8 mouse cellular contexts compared by ENCODE assay signal in genomic region chr8:105289805-105290460, GRCm38 (mm10). TPM values are rescaled to one million over a fixed set of nuclear protein-coding genes. Genes with fewer than 3 reads are reported as not detected.
DNase-seq lines count a peak whose midpoint lies in the region; ATAC-seq lines count a peak whose summit lies in the region.

TSS of gene 4931428F04Rik (minus strand) at chr8:105289864.

- H3K9me3 ChIP-seq in embryonic facial prominence, embryonic 10.5 days, result no peaks in the 10 kb centered on the region
- no peaks in the 10 kb centered on the region for H3K9me3 ChIP-seq in hindbrain, embryonic 13.5 days
- H3K9me3 ChIP-seq in midbrain, embryonic 10.5 days (replicated peaks), result no peaks in the 10 kb centered on the region

- H3K4me1 ChIP-seq in embryonic facial prominence, embryonic 10.5 days, result peaks cover 31% of the 10 kb centered on the region
- peaks cover 57% of the 10 kb centered on the region for H3K4me1 ChIP-seq in hindbrain, embryonic 13.5 days (replicated peaks)
- peaks cover 47% of the 10 kb centered on the region for H3K4me1 ChIP-seq in midbrain, embryonic 10.5 days

- H3K27me3 ChIP-seq in embryonic facial prominence, embryonic 10.5 days (replicated peaks; ENCODE audit: low read depth, poor library complexity, severe bottlenecking), result peaks cover 51% of the 10 kb centered on the region
- H3K27me3 ChIP-seq in hindbrain, embryonic 13.5 days, result peaks cover 19% of the 10 kb centered on the region
- H3K27me3 ChIP-seq in midbrain, embryonic 10.5 days (ENCODE audit: low read depth, poor library complexity, severe bottlenecking), result peaks cover 42% of the 10 kb centered on the region

- intact Hi-C loops in left cerebral cortex, postnatal 4 days (cut with DNase I), result no loop called here

- peak within 1 kb of the TSS; percentile 82 for H3K4me2 ChIP-seq in hindbrain, embryonic 13.5 days

- peak within 1 kb of the TSS; percentile 77 for H3K9ac ChIP-seq in hindbrain, embryonic 13.5 days

- H3K36me3 ChIP-seq in embryonic facial prominence, embryonic 10.5 days (replicated peaks), result peaks cover 7% of the 10 kb centered on the region
- H3K36me3 ChIP-seq in hindbrain, embryonic 13.5 days, result peaks cover 11% of the 10 kb centered on the region
- H3K36me3 ChIP-seq in midbrain, embryonic 10.5 days, result peaks cover 9% of the 10 kb centered on the region

- peak within 1 kb of the TSS; percentile 69 for H3K4me3 ChIP-seq in embryonic facial prominence, embryonic 10.5 days
- H3K4me3 ChIP-seq in hindbrain, embryonic 13.5 days, result peak within 1 kb of the TSS; percentile 55
- H3K4me3 ChIP-seq in midbrain, embryonic 10.5 days, result peak within 1 kb of the TSS; percentile 63

- 2% methylated on average over 43 of the region's 43 CpGs for WGBS in embryonic facial prominence, embryonic 10.5 days
- 1% methylated on average over 43 of the region's 43 CpGs for WGBS in hindbrain, embryonic 13.5 days
- WGBS in midbrain, embryonic 10.5 days, result 3% methylated on average over 43 of the region's 43 CpGs

- H3K27ac ChIP-seq in embryonic facial prominence, embryonic 10.5 days (replicated peaks), result peak within 1 kb of the TSS; percentile 94
- H3K27ac ChIP-seq in hindbrain, embryonic 13.5 days, result peak within 1 kb of the TSS; percentile 95
- peak within 1 kb of the TSS; percentile 95 for H3K27ac ChIP-seq in midbrain, embryonic 10.5 days (replicated peaks)

- peak; percentile 64 for DNase-seq in adrenal gland, postnatal 10 days
- DNase-seq in adrenal gland, adult 18-20 months (ENCODE audit: low spot score in 2 of 2), result no peak
- peak; percentile 33 for DNase-seq in NIH3T3 (ENCODE audit: low read depth)
- DNase-seq in embryonic facial prominence, embryonic 10.5 days (ENCODE audit: low spot score), result peak; percentile 71
- DNase-seq in left cerebral cortex, postnatal 4 days, result peak; percentile 73
- DNase-seq in midbrain, embryonic 10.5 days (ENCODE audit: low spot score), result peak; percentile 74
- DNase-seq in testis, postnatal 10 days (ENCODE audit: low spot score), result peak; percentile 75

- ATAC-seq in hindbrain, embryonic 13.5 days (ENCODE audit: low FRiP score), result peak; percentile 54

RNA-seq across cellular contexts. Expression of gene 4931428F04Rik, which starts in this region (rescaled TPM):
- 1 to 10 TPM; 4.8 to 6.9 TPM for total RNA-seq in adrenal gland, postnatal 10 days (2021)
- 1 to 10 TPM; 2.2 to 2.8 TPM for total RNA-seq in adrenal gland, adult 18-20 months (2021)
- polyA plus RNA-seq in embryonic facial prominence, embryonic 10.5 days (2016; fragmentation: Nextera tagmentation; extraction: Ambion mirVana), result 20.7 and 23.9 TPM in 2 replicates
- polyA plus RNA-seq in hindbrain, embryonic 13.5 days (2015; fragmentation: Nextera tagmentation; extraction: Ambion mirVana), result 114 and 119 TPM in 2 replicates
- total RNA-seq in left cerebral cortex, postnatal 4 days (2021), result 100 to 1,000 TPM; 183 TPM
- polyA plus RNA-seq in midbrain, embryonic 10.5 days (2016; fragmentation: Nextera tagmentation; extraction: Ambion mirVana), result 26.4 and 36.8 TPM in 2 replicates

Comparison
In these comparisons a context has a peak if more than half of its experiments do, and no peak if none do; other contexts are left out.
1. RNA of gene 4931428F04Rik (total RNA-seq): 183 TPM in left cerebral cortex, postnatal 4 days; 4.8 to 6.9 TPM in adrenal gland, postnatal 10 days and 2.2 to 2.8 TPM in adrenal gland, adult 18-20 months; every median in the first group is over 10 times any median in the second.
2. DNase-seq: peak in adrenal gland, postnatal 10 days (single experiment), NIH3T3 (single experiment), embryonic facial prominence, embryonic 10.5 days (single experiment), left cerebral cortex, postnatal 4 days (single experiment), midbrain, embryonic 10.5 days (single experiment) and testis, postnatal 10 days (single experiment); none in adrenal gland, adult 18-20 months (0 of 2).
3. Peak in every context shown above with its lines, with median percentiles within 50 percentile points of each other: H3K27ac ChIP-seq and H3K4me3 ChIP-seq.